Mouse (Mus musculus) megakaryocyte, adult 5-6 weeks (primary cell): Measurements from ENCODE around the gene Dynlt1b. TPM values are rescaled to one million over a fixed set of nuclear protein-coding genes. Genes with fewer than 3 reads are reported as not detected.
"Not testable (repeated sequence)": the region's sequence is repeated elsewhere in the genome, so short reads cannot be mapped to it uniquely, and the experiment has no call there.

ENCODE experiments used
- ATAC-seq: 2 replicates; pipeline ENCODE4 v1.8.0; 2016; ENCODE audit warnings: mild to moderate bottlenecking, inconsistent platforms; ENCODE audit not compliant: poor library complexity, severe bottlenecking
- total RNA-seq, 2 experiments: library from RNA; stranded (forward) in 1 of 2; stranded (reverse) in 1 of 2; fragments of 153-499, 151-499 nt in 1 of 2; fragments of 221-1000, 200-1000 nt in 1 of 2; gene quantifications; 2 replicates each; pipeline versions ENCODE4 v1.2.3 to v1.2.4; 2015 to 2017

Gene Dynlt1b
- total RNA-seq (2015) (183 and 199 TPM in 2 replicates), total RNA-seq (2017) (169 and 204 TPM in 2 replicates)

GRCm38 (mm10) chr17:6429945-6430344, at the start of gene Dynlt1b:
Dynlt1b (plus strand) TSS chr17:6430112.
- ATAC-seq, result peak; percentile 97

DNA sequence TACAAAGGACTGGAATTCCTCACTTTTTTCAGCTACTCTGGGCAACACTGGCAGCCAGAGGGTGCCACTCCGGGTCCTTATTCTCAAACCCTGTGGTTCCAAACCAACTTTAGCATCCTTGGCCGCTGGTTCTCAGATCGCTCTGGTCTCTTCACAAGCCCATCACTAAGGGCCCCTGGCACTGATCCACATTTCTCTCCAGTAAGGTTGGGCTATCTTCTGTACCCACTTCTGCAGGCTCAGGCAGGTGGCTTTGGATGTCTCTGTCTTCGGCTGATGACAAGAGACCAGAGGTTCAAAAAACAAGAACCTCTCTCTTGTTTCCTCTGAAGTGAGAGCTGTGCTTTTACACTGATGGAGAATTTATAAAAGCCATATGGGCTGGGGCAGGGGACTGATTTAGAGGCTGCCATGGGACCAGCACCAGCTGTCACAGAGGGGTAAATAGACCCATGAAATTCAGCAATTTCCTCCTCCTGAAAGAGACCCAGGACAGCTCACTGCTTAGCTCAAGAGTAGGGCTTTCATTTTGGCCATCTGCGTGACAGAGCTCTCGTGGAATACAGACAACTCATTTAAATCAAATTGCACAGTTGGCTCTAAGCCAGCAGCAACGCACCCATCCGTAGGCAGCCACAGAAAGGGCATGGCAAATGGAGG, 49.6 kb upstream of the Dynlt1b start:
- ATAC-seq, result not testable (repeated sequence)

DNA sequence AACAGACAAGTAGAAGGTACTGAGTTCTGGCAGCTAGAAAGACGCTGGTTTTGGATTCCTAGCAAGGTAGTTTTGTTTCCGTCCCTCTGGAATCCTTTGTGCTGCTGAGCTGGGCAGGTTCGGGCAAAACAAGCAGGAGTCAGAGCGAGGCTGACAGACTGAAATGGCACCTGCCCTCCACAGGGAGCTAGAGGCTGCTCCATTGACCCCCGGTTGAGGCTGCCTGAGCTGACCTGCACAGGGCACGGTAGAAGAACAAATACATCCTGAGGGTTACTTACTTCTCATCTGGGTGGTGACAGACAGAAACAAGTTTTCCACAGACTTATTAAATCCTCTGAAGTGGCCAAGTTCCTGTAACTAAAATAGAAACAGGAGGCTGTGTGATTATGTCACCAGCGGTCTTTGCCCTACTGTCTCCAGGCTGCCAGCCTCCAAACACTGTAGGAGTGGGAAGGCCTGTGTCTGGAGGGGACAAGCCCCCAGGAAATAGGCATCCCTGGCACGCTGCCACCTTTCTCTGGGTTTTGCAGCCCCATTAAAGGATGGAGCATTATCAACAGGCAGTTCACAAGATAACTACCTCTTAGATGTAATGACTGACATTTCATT, 48.7 kb upstream of the Dynlt1b start:
- ATAC-seq, result not testable (repeated sequence)

DNA sequence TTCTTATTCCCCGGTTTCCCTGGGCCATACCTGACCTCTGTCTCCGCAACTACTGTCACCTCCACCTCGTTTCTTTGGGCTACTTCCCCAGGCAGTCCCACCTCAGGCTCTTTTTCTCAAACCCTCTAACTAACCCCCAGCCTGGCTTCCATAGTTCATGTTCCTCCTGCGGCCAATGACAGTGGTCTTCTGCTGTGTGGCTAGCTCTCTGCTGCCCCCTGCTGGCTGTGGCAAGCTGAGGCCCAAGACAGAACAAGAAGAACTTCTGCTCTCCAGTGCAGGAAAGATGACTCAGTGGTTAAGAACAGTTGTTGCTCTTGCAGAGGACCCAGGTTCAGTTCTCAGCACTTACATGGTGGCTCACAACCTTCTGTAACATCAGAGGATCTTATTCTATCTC, 43.0 kb upstream of the Dynlt1b start:
- ATAC-seq, result peak; percentile 100

DNA sequence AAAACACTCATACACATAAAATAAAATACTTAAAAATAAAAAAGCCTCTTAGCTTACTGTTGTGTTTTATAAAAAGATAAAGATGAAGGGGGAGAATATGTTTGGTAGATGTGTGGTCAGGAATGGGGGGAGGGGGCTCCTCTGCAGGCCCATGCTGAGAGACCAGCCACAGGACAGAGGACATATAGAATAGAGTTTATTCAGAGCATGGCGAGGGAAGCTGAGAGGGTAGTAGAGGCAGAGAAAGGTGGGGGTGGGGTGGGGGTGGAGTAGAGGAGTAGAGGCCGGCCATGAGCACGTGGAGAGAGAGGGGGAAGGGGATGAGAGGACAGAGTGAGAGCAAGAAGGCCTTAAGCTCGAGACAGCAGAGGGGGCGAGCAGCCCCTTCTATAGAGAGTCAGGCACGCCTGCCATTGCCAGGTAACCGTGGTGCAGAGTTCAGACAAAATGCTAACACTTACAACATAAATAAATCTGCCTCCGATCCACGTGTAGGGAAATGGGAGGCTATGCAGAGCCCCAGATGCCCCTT, 42.5 kb upstream of the Dynlt1b start:
- ATAC-seq, result not testable (repeated sequence)

DNA sequence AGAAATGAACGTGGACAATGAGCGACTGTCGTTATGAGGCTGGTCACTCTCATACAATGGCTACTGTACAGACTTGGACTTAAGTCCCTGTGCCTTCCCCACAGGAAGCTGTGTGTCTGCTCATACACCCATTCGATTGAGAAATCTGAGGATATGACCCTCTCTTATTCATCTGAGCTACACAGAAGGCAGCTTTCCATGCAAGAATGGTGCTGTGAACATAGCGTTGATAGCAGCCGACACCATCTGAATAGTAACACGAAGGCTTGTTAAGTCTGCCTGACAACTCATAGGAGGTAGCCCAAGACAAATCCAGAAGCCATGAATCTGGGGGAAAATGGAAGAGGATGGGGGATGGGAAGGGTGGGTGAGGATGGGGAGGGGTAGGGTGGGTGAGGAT, 40.4 kb upstream of the Dynlt1b start:
- ATAC-seq, result not testable (repeated sequence)

DNA sequence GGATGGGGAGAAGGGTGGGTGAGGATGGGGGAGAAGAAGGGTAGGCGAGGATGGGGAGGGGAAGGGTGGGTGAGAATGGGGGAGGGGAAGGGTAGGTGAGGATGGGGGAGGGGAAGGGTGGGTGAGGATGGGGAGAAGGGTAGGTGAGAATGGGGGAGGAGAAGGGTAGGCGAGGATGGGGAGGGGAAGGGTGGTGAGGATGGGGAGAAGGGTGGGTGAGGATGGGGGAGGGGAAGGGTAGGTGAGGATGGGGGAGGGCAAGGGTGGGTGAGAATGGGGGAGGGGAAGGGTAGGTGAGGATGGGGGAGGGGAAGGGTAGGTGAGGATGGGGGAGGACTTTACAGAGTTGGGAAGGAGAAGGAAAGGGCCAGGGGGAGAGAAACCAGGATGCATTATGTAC, 39.2 kb upstream of the Dynlt1b start:
- ATAC-seq, result not testable (repeated sequence)

- ATAC-seq, result not testable (repeated sequence)
Measured at GRCm38 (mm10) chr17:6391736-6392135, 38.2 kb upstream of the Dynlt1b start.

GRCm38 (mm10) chr17:6392473-6393340, 37.2 kb upstream of the Dynlt1b start:
- peak; percentile 85 for ATAC-seq

DNA sequence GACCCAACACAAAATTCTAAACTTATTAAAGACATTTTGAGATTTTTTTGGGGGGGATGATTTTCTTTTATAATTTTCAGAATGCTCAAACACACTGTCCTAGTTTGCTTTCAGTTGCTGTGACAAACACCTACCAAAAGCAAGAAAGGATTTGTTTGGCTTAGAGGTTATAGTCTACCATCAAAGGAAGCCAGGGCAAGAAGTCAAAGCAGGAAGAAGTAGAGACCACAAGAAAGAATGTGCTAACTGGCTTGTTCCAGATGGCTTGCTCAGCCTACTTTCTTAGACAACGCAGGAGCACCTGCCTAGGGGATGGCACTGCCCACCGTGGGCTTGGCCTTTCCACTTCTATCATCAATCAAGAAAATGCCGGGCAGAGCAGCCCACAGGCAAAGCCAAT, 31.8 kb upstream of the Dynlt1b start:
- not testable (repeated sequence) for ATAC-seq

GRCm38 (mm10) chr17:6398816-6399215, 31.1 kb upstream of the Dynlt1b start:
- ATAC-seq, result peak; percentile 6; the same call in 1 of the 2 replicates

GRCm38 (mm10) chr17:6399281-6400096, 30.4 kb upstream of the Dynlt1b start:
- ATAC-seq, result peak; percentile 77

DNA sequence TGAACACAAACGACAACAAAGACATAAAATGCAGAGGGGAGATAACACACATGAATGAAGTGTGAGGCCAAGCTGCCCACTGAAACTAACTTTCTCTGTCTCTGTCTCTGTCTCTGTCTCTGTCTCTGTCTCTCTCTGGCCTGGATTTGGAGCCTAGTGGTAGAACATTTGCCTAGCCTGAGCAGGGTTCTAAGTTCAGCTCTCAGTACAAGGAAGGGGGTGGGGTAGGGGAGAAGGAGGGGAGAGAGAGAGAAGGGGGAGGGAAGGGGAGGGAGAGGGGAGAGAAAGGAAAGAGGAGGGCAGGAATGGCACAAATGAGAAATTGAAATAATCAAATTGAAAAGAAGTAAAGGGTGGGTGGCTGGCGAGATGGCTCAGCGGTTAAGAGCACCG, 29.8 kb upstream of the Dynlt1b start:
- ATAC-seq, result not testable (repeated sequence)

DNA sequence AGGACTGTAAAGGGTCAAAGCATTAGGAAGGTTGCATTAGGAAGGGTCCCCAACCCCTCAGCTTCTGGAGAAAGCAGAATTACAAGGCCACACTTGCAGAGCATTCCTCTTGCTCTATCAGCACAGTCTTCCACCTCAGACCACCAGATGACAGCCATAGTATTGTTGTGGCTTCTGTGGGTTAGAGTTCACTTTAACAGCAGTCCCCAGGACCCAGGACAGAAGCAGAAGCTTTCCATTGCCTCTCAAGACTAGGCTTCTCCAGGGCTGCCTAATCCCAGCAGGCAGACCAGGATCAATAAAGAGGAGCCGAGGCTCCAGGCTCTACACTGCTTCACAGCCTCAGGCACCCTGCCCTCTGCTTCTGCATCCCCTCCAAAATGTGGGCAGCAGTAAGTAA, 25.4 kb upstream of the Dynlt1b start:
- not testable (repeated sequence) for ATAC-seq

DNA sequence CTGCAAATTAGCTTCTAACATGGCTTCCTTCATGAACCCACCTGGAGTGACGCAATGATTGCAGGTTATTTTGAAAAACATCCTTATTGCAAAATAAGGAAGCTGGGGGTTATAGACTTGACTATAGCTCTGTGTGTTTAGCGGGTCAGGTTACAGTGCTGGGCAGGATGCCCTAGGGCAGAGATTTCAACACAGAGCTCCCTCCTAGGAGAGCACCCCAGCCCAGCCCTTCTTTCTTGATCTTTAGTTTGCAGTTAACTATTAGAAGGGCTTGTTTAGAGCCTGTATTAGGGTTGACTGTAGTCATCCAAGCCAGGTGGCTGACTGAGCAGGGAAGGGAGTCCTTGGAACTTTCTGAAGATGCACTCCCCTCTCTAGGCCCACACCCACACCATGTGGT, 22.9 kb upstream of the Dynlt1b start:
- peak; percentile 96 for ATAC-seq

DNA sequence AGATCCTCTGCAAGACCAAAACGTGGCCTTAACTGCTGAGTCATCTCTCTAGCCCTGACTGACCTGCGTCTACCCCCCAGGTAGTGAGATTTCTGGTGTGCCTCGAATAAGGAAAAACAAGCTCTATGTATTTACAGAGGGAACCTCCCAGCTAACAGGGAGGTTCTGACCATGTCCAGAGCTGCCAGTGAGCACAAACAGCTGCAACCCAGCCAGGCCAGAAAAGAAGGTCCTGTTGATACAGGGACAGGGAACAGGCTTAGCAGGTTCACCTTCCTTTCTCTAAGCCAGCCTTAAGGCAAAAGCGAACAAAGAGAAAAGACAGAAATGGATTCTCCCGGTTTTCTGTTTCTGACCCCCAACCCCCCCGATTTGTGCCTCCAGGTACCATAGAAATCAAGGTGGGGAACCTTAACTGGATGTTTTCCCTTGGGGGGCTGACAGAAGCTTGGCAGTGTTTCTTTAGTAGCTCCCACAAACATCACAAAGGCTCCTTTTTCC, 19.1 kb upstream of the Dynlt1b start:
- ATAC-seq, result not testable (repeated sequence)

- 0 out of 2 replicates have a peak, but pooled peaks have one; percentile 49 for ATAC-seq
Measured at GRCm38 (mm10) chr17:6417118-6417517, 12.8 kb upstream of the Dynlt1b start.

DNA sequence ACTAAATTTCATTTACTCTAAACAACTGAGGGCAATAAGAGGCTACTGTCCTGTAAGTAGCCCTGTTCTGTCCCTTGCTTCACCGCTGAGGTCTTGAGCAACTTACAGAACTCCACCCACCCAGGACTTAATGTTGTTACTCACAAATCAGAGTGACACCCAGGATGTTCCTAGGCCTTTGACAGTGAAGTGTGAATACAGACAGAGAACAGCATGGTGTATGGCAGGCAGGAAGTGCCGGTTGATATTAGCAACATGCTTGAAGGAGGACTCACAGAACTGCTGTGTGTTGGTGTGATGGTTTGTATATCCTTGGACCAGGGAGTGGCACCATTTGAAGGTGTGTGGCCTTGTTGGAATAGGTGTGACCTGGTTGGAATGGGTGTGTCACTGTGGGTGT, 9.4 kb upstream of the Dynlt1b start:
- peak; percentile 41 for ATAC-seq

GRCm38 (mm10) chr17:6421547-6422326, 8.2 kb upstream of the Dynlt1b start:
- not testable (repeated sequence) for ATAC-seq
